Comparison of ENCODE assay signal across 17 mouse cellular contexts in the genomic region with DNA sequence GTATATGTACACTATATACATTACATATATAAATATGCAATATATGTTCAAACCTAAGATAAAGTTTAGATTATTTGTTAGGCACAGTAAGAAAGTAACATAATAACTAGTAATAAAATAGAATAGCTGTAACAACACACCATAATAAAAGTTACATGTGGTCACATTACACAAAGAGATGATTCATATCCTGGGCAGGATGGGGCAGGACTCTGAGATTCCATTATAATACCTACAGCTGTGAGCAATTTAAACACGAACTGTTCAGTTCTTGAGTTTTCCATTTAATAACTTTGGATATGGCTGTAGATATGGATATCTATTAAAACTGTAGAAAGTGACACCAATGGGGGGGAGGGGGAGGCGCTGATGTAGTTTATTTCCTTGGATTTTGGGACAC.
"Had no signal": no experiment of that assay in that cellular context is flagged by ENCODE, and none has a peak within 500 bp of the region (broad histone marks: within the 10 kb centered on the region; RNA-seq: fewer than 3 reads in every experiment).

No protein-coding gene starts in this region.

- H3K36me3 ChIP-seq: midbrain, embryonic 10.5 days; midbrain, embryonic 12.5 days; neural tube, embryonic 12.5 days; stomach, embryonic 15.5 days had no signal

- H3K9me3 ChIP-seq: midbrain, embryonic 10.5 days; midbrain, embryonic 12.5 days; neural tube, embryonic 12.5 days; stomach, embryonic 15.5 days had no signal

- H3K4me1 ChIP-seq: stomach, embryonic 15.5 days had no signal

- H3K27me3 ChIP-seq: midbrain, embryonic 12.5 days; neural tube, embryonic 12.5 days; stomach, embryonic 15.5 days had no signal

- ATAC-seq: midbrain, embryonic 16.5 days had no signal

- H3K4me2 ChIP-seq: lung, embryonic 14.5 days; midbrain, embryonic 12.5 days; neural tube, embryonic 12.5 days; stomach, embryonic 15.5 days had no signal

- H3K9ac ChIP-seq: lung, embryonic 14.5 days; midbrain, embryonic 12.5 days; neural tube, embryonic 12.5 days; stomach, embryonic 15.5 days had no signal

- H3K27ac ChIP-seq: midbrain, embryonic 10.5 days; midbrain, embryonic 12.5 days; neural tube, embryonic 12.5 days; stomach, embryonic 15.5 days; stomach, postnatal 0 days had no signal

- DNase-seq: lung, adult 18-20 months; lung, embryonic 14.5 days; lung, postnatal 10 days; lung, postnatal 4 days; midbrain, embryonic 14.5 days; right cerebral cortex, postnatal 14 days; right cerebral cortex, postnatal 4 days; spleen, adult 18-20 months; thymus, adult 2 months; thymus, postnatal 25 days; thymus, postnatal 4 days had no signal

- H3K4me3 ChIP-seq: midbrain, embryonic 10.5 days; midbrain, embryonic 12.5 days; neural tube, embryonic 12.5 days; stomach, embryonic 15.5 days had no signal
